Mouse (Mus musculus) kidney, postnatal 25 days (tissue): ENCODE measurements at regions not wholly inside any gene's neighbourhood (a gene's known extent, or its start where the extent isn't known, plus 50 kb on each side); places are given as distances from the start of the nearest gene placed in this dataset.

Experiments used
- DNase-seq, 2 experiments: peaks; one replicate each; pipeline ENCODE4 v3.0.0; 2021; ENCODE audit warnings: mixed read lengths in 2 of 2

GRCm38 (mm10) chr13:82849037-82849436 is 654.8 kb upstream of the Mef2c start:
- peak; percentile 5 to 44 for DNase-seq

DNA sequence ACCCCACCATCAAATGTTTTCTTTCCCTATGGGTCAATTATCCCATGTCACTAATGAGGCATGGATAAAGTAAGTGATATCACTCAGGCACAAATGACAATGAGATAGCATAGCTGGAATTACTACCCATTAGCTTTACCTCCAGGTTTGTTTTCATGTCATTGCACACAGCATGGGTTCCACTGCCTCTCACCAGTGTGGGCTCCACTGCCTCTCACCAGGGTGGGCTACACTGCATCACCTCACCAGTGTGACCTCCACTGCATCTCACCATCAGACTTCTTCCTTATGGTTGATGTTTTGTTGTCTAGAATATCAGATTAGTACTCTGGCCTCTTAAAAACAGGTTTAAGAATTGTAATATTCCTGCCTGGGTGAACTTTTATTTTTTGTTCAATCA is 634.0 kb upstream of the Mef2c start:
- DNase-seq: no peak

DNA sequence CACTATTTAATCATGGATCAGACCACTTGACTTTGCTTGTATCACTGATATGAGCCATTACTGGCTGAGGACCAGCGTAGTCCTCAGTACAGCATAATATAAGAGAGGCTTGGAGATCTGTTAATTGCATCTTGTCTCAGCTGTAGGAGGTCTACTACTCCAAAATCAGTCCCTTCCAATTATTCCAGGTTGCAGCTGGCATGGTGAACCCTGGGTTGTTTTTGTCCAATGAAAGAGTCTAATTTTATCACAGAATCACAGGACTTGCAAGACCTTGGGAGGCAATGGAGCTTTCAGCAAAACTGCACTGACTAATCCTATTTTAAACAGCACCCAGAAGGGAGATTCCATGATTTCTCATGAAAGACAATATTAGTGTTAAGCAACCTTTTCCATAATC is 629.7 kb upstream of the Mef2c start:
- DNase-seq: no peak

- DNase-seq: no peak
Measured at GRCm38 (mm10) chr13:82883368-82883767, 620.5 kb upstream of the Mef2c start.

- DNase-seq: no peak
Measured at GRCm38 (mm10) chr13:82888755-82889154, 615.1 kb upstream of the Mef2c start.

GRCm38 (mm10) chr13:82892731-82893130 is 611.1 kb upstream of the Mef2c start:
- DNase-seq: peak; percentile 24 to 32

DNA sequence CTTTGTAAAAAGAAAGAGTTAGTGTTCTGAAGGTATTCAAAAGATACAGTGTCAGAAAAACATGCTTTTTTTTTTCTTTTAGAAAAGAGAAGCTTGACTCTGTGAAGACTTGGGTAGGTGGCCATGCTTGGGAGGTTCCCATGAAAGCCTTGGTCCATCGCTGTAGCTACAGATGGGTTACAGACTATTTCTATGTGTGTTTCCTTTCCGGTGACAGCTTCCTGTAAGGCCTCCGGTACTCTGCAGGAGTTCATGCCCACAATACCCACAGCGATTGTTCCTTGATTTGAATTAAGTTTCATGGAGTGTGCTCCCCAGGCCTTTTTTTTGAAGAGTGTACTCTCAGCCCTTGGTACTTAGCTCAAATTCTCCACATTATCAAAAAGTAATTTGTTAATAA is 604.1 kb upstream of the Mef2c start:
- DNase-seq: no peak

- no peak for DNase-seq
Measured at GRCm38 (mm10) chr13:82902160-82902559, 601.7 kb upstream of the Mef2c start.

- no peak for DNase-seq
Measured at GRCm38 (mm10) chr13:82903637-82904036, 600.2 kb upstream of the Mef2c start.

DNA sequence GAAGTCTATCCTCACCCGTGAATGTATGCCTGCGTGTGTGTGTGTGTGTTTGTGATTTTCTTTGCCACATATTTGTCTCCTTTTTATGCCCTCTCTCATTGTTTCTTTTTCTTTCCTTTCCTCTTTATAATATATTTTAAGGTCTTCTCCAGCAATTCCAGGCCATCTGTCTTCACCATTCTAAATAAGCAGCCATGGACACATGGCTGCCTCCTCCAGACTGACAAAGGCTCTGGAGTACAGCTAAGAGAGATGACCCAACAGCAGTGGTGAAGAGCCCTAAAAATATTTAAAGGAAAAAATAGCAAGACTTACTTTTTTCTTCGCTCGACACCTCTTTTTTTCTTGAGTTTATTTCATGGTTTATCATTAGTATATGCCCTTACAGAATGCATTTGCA is 596.1 kb upstream of the Mef2c start:
- no peak for DNase-seq

- DNase-seq: no peak
Measured at GRCm38 (mm10) chr13:82909151-82909550, 594.7 kb upstream of the Mef2c start.

DNA sequence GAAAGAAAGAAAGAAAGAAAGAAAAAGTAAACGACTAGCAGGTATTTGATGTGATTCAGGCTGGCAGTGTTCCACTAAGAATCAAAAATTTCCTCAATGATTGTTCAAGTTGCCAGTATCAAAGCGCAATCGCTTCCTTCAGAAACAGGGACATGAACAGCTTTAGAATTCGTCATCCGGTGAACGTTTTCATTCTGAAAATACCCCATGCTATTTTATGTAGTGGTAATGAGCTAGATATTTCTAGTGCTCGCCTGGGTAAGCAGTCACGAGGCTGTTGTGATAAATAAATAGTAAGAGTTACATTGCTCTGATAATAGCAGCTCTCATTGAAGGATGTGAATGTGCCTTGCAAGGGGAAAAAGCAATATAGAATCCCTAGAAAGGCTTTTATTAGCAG is 591.0 kb upstream of the Mef2c start:
- DNase-seq: no peak

DNA sequence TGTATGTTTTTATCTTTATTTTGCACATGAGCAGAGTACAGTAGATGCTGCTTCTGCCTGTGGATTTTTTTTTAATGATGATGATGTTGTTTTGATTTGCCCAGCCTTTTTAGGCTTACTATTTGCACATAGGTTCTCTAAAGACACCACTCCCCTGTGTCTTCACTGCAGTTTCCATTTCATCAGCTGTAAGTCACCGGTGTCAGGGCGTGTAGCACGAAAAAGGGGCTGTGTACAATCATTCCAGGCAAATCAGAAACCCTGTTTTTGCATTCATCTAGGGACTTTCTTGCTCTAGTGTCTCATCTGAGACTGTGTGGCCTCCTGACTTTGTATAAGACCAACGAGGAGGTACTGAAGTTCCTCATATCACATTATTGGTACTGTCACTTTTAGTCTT is 588.6 kb upstream of the Mef2c start:
- DNase-seq: no peak

DNA sequence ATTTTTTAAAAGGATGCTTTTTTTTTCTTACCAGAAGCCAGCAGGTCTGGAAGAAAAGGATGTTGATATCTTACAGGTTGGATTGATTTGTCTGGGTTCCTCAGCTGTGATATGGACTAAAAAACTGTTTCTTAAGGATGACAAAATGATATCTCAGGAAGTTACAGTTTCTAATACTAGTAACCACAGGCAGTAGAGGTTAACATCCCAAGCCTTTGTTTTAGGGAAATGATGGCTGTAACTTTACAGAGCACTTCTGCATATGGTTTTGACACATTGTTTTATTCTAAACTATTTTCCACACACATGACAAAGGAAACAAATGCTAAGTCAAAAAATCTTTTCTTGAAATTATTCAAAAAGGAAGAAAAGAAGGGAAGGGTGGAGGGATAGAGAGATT is 573.8 kb upstream of the Mef2c start:
- no peak for DNase-seq

GRCm38 (mm10) chr13:82937856-82938255 is 566.0 kb upstream of the Mef2c start:
- DNase-seq: no peak

- no peak for DNase-seq
Measured at GRCm38 (mm10) chr13:82942691-82943341, 561.0 kb upstream of the Mef2c start.

DNA sequence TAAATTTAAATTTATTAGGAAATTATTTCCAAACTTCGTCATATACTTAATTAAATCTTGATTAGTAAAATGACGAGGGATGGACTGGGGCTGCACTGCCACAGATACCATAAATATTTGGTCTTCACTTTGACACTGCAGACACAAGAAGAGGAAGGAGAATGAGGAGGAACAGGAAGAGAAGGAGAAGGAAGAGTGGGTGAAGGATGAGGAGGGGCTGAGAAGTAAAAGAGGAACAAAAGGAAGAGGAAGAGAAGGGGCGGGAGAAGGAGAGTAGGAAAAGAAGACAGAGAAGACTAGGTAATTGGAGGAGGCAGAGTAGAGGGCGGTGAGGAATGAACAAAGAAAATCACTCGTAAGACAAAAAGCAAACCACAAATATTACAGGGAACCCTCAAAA is 556.9 kb upstream of the Mef2c start:
- no peak for DNase-seq

DNA sequence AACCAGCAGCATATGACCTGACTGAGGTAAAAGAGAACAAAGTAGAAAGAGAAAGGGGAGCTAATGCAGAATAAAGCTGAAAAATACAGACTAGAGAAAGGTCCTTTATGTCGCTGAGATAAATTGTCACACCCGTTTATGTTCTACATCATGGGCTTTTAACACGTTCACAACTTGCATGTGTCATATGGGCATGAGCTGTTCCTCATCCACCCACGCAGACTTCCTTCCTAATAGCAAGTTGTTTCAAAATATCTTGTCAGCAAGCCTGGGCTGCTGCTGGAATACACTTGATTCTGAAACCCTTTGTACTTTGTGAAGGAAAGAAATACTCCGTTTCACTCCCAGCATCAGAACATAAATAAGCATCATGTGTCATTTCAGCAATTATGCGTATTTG is 554.3 kb upstream of the Mef2c start:
- DNase-seq: no peak

DNA sequence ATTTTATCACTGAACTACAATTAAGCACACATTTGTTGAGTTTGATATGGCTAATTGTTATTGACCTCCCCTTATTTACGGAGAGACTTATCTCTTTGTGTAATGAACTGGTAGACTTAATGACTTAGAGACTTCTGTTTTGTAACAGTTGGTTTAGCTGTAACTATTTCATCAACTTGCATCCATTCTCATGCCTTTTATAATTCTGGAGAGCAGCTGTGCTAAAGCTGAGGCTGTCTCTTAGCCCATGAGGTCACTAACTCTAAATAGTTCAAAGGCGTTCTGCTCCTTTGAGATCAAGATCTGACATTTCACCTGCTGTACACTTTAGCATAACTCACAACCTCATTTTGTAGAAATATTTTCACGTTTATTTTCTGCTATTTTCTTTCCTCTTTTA is 541.5 kb upstream of the Mef2c start:
- no peak for DNase-seq

DNA sequence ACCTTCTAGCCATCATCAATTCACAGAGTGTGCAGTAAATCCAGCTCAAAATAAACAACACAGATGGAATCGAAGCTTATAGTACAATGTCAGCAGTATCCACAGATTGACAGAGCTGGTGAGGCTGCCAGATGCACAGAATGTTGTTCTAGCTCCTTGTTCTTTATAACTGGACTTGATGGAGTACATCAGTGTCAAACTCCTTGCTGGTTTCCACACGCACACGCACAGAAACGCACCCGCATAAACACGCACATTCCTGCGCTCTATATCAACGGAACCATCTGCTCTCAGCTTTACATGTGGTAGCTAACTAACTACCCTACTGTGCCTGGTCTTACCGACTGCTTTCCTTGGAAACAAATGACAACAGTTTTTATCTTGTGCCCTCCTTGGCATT is 532.1 kb upstream of the Mef2c start:
- DNase-seq: no peak

DNA sequence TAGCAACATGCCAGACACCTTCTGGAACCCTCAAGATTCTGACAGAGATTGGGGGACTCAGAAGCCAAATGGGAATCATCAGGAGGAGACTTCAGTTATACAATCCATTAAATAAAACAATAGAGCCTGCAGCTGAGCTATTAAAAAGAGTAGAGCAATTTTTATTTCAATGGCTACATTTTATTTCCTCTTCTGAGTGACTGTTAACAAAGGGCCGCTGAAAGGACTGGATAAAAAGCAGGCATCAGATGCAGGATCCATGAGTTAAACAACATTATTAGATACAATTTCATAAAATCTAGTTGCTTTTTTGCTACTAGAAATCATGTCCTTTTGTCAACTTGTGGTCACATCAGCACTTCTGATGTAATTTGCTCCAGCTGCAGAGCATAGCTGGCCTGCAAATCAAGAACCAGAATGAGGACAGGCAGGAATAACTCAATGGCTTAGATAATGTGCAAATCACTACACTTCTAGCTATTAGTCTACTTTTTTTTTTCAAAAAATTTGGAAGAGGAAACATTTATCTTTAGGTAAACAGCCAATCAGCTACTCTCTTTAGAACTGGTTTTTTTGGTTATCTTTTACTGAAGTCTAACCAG is 529.5 kb upstream of the Mef2c start:
- DNase-seq: no peak

DNA sequence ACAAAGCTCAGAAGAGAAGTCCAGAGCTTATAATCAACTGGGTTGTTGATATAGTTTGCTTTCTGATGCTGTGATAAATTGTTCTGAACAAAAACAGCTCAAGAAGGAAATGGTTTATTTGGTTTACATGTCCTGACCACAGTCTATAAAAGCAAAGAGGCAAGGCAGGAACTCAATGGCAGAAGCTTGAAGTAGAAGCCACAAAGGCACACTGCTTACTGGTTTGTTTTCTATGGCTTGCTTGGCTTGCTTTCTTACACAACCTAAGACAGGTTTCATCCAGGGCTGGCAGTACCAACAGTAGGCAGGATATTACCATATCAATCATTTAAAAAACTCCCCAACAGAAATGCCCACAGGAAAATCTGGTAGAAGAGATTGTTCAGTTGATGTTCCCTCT is 502.7 kb upstream of the Mef2c start:
- DNase-seq: no peak

GRCm38 (mm10) chr13:83016686-83017085 is 487.1 kb upstream of the Mef2c start:
- DNase-seq: no peak

DNA sequence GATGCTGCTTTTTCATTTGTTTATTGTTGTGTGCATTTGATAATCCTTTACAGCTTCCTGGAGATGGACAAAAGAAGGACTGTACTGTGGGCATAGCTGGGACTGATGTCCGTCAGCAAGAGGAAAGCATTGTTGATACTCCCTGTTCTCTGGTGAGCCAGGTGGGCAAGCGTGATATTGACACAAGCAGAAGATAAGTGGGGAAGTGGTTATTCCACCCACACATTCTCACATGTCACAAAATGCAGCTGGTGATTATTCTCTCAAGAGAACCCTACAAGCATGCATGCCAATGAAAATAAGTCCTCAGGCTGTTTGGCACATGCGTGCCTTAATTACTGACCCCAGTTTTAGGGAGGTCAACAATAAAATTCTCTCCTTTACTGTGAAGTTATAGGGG is 483.0 kb upstream of the Mef2c start:
- peak; percentile 2 to 28 for DNase-seq

DNA sequence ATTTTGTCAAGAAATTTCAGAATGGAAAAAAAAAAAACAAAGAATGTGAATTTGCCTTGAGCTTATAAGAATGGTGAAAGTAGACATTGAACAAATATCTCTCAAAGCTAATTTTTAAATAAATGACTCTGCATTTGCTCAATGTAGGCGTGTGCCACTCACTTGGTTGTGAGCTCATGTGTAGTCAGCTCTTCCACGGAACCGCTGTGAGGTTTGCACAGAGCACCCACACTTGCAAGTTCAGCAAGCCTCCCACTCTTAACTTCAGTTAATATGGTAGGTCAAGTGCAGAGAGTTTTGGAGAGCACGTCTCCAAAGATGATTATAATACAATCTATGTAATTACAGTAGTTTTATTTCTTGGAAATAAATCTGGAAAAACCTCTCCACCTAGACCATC is 479.9 kb upstream of the Mef2c start:
- DNase-seq: no peak
